ENCODE assay signal across 10 mouse cellular contexts in genomic region chr13:25932365-25932764, GRCm38 (mm10).
DNase-seq lines count a peak whose midpoint lies in the region; ATAC-seq lines count a peak whose summit lies in the region.
"Had no signal": no experiment of that assay in that cellular context is flagged by ENCODE, and none has a peak within 500 bp of the region (broad histone marks: within the 10 kb centered on the region; RNA-seq: fewer than 3 reads in every experiment).

No protein-coding gene starts in this region.

- H3K36me3 ChIP-seq in embryonic facial prominence, embryonic 10.5 days (replicated peaks): no peaks in the 10 kb centered on the region
- no peaks in the 10 kb centered on the region for H3K36me3 ChIP-seq in hindbrain, embryonic 14.5 days (replicated peaks; ENCODE audit: control insufficient read depth, insufficient read depth)
- H3K36me3 ChIP-seq in midbrain, embryonic 15.5 days (replicated peaks): no peaks in the 10 kb centered on the region
- H3K36me3 ChIP-seq: heart, embryonic 12.5 days had no signal

- peak overlapping the region; percentile 76 for H3K27ac ChIP-seq in embryonic facial prominence, embryonic 10.5 days (replicated peaks)
- peak overlapping the region; percentile 27; the same call in 1 of the 2 replicates for H3K27ac ChIP-seq in hindbrain, embryonic 14.5 days
- H3K27ac ChIP-seq in midbrain, embryonic 15.5 days: peak overlapping the region; percentile 79

- no peak overlapping the region for H3K4me2 ChIP-seq in hindbrain, embryonic 14.5 days (replicated peaks)
- no peak overlapping the region for H3K4me2 ChIP-seq in midbrain, embryonic 15.5 days
- H3K4me2 ChIP-seq: heart, embryonic 12.5 days had no signal

- peaks cover 21% of the 10 kb centered on the region for H3K4me1 ChIP-seq in embryonic facial prominence, embryonic 10.5 days
- H3K4me1 ChIP-seq in hindbrain, embryonic 14.5 days (replicated peaks; ENCODE audit: control insufficient read depth, insufficient read depth, low read length): peaks cover 24% of the 10 kb centered on the region
- peaks cover 30% of the 10 kb centered on the region for H3K4me1 ChIP-seq in midbrain, embryonic 15.5 days

- no peaks in the 10 kb centered on the region for H3K9me3 ChIP-seq in embryonic facial prominence, embryonic 10.5 days
- no peaks in the 10 kb centered on the region for H3K9me3 ChIP-seq in hindbrain, embryonic 14.5 days (ENCODE audit: control insufficient read depth, low read length)
- H3K9me3 ChIP-seq in midbrain, embryonic 15.5 days: no peaks in the 10 kb centered on the region
- H3K9me3 ChIP-seq: heart, embryonic 12.5 days had no signal

- 66% methylated on average over 2 of the region's 2 CpGs for WGBS in embryonic facial prominence, embryonic 10.5 days
- 29% methylated on average over 2 of the region's 2 CpGs for whole genome bisulfite sequencing in hindbrain, embryonic 14.5 days
- WGBS in midbrain, embryonic 15.5 days: 11% methylated on average over 2 of the region's 2 CpGs

- no peak overlapping the region for H3K4me3 ChIP-seq in embryonic facial prominence, embryonic 10.5 days
- no peak overlapping the region for H3K4me3 ChIP-seq in hindbrain, embryonic 14.5 days (replicated peaks; ENCODE audit: low read length)
- H3K4me3 ChIP-seq in midbrain, embryonic 15.5 days: no peak overlapping the region
- H3K4me3 ChIP-seq: heart, embryonic 12.5 days; layer of hippocampus, adult 2 months had no signal

- no peaks in the 10 kb centered on the region for H3K27me3 ChIP-seq in embryonic facial prominence, embryonic 10.5 days (replicated peaks; ENCODE audit: low read depth, poor library complexity, severe bottlenecking)
- no peaks in the 10 kb centered on the region for H3K27me3 ChIP-seq in hindbrain, embryonic 14.5 days (ENCODE audit: control insufficient read depth, insufficient read depth, low read length)
- H3K27me3 ChIP-seq in midbrain, embryonic 15.5 days (replicated peaks): no peaks in the 10 kb centered on the region
- H3K27me3 ChIP-seq: heart, embryonic 12.5 days had no signal

- peak; percentile 41; the same call in 1 of the 2 replicates for ATAC-seq in hindbrain, embryonic 14.5 days (ENCODE audit: low FRiP score)
- peak; percentile 35 for ATAC-seq in midbrain, embryonic 15.5 days (replicated peaks)
- no peak for ATAC-seq in activated CD4-positive, CD25-positive, alpha-beta regulatory T cell, adult 4 months

- peak; percentile 10 for DNase-seq in cerebellum, postnatal 10 days
- no peak for DNase-seq in cerebellum, postnatal 36 days
- DNase-seq in embryonic facial prominence, embryonic 10.5 days (ENCODE audit: low spot score): no peak
- no peak for DNase-seq in hindbrain, embryonic 14.5 days (ENCODE audit: low spot score)
- no peak for DNase-seq in heart, adult 8-10 months (ENCODE audit: low spot score)
- DNase-seq in layer of hippocampus, postnatal 14 days (ENCODE audit: low spot score in 2 of 2): no peak

- H3K9ac ChIP-seq in hindbrain, embryonic 14.5 days: no peak overlapping the region
- no peak overlapping the region for H3K9ac ChIP-seq in midbrain, embryonic 15.5 days
- H3K9ac ChIP-seq: heart, embryonic 12.5 days had no signal

Comparison
In these comparisons a context has a peak if more than half of its experiments do, and no peak if none do; other contexts are left out.
1. DNase-seq: peak in cerebellum, postnatal 10 days (2 of 2); none in cerebellum, postnatal 36 days (0 of 2), embryonic facial prominence, embryonic 10.5 days (single experiment), hindbrain, embryonic 14.5 days (single experiment), heart, adult 8-10 months (single experiment) and layer of hippocampus, postnatal 14 days (0 of 2).
2. H3K27ac ChIP-seq: peak in every context shown above with its lines; median percentile 79 in midbrain, embryonic 15.5 days; 76 in embryonic facial prominence, embryonic 10.5 days; 27 in hindbrain, embryonic 14.5 days.